Mouse (Mus musculus) embryonic facial prominence, embryonic 13.5 days (tissue): ENCODE measurements around the gene Anks1b. TPM values are rescaled to one million over a fixed set of nuclear protein-coding genes. Genes with fewer than 3 reads are reported as not detected.

Experiments used
- ATAC-seq: fragments of 200-750 bp; cut with Nextera tagmentation; 2 replicates; pipeline ENCODE4 v1.8.0; 2017; ENCODE audit warnings: low read depth; ENCODE audit not compliant: insufficient number of reproducible peaks, insufficient read depth, low FRiP score, low TSS enrichment
- H3K27ac ChIP-seq: fragments of 300-500 bp; sonication (generic); 2 replicates; pipeline ENCODE4 v1.5.1; 2015; ENCODE audit warnings: moderate library complexity, mild to moderate bottlenecking, inconsistent platforms
- H3K27me3 ChIP-seq: fragments of 300-500 bp; sonication (generic); 2 replicates; pipeline ENCODE4 v1.6.1; 2015; ENCODE audit warnings: mild to moderate bottlenecking, inconsistent platforms
- H3K36me3 ChIP-seq: fragments of 300-500 bp; sonication (generic); 2 replicates; pipeline ENCODE4 v1.6.1; 2015; ENCODE audit warnings: mild to moderate bottlenecking, inconsistent platforms
- H3K4me1 ChIP-seq: fragments of 300-500 bp; sonication (generic); 2 replicates; pipeline ENCODE4 v1.6.1; 2015; ENCODE audit warnings: inconsistent platforms
- H3K4me2 ChIP-seq: fragments of 300-500 bp; sonication (generic); 2 replicates; pipeline ENCODE4 v1.6.1; 2015; ENCODE audit warnings: moderate library complexity, mild to moderate bottlenecking, inconsistent platforms
- H3K4me3 ChIP-seq: fragments of 300-500 bp; sonication (generic); 2 replicates; pipeline ENCODE4 v1.5.1; 2015; ENCODE audit warnings: mild to moderate bottlenecking, inconsistent platforms
- H3K9ac ChIP-seq: fragments of 300-500 bp; sonication (generic); 2 replicates; pipeline ENCODE4 v1.6.1; 2015; ENCODE audit warnings: mild to moderate bottlenecking, inconsistent platforms
- H3K9me3 ChIP-seq: fragments of 300-500 bp; sonication (generic); 2 replicates; pipeline ENCODE4 v1.6.1; 2016; ENCODE audit warnings: inconsistent platforms
- WGBS: fragments of 180-500 bp; shearing (Covaris S2); methylation state at CpG from one replicate; pipeline ENCODE4 v1.1.7; 2015; ENCODE audit warnings: mixed read lengths; 5-methylcytosine and 5-hydroxymethylcytosine counted together
- polyA plus RNA-seq: library from polyadenylated mRNA; unstranded; fragments of >200 nt; fragmentation: Nextera tagmentation; extraction: Ambion mirVana; gene quantifications from 2 replicates; pipeline ENCODE4 v1.2.1, GENCODE M21; 2015

Anks1b gene
- polyA plus RNA-seq, 1 experiment from 2014 or later: 1.5 TPM

- Histone ChIP-seq H3K27me3 (peaks cover 18% of the 10 kb centered on the region), H3K9me3 (no peaks in the 10 kb centered on the region), H3K4me3 (no peak overlapping the region), H3K27ac (no peak overlapping the region), H3K9ac (no peak overlapping the region), H3K36me3 (no peaks in the 10 kb centered on the region), H3K4me1 (peaks cover 8% of the 10 kb centered on the region; the same call in 1 of the 2 replicates), H3K4me2 (no peak overlapping the region)
- 35% methylated on average over 1 of the region's 1 CpGs for WGBS
- ATAC-seq: no peak
These were observed 851.6 kb downstream of the Anks1b start for GRCm38 (mm10) chr10:90724931-90725330.

DNA sequence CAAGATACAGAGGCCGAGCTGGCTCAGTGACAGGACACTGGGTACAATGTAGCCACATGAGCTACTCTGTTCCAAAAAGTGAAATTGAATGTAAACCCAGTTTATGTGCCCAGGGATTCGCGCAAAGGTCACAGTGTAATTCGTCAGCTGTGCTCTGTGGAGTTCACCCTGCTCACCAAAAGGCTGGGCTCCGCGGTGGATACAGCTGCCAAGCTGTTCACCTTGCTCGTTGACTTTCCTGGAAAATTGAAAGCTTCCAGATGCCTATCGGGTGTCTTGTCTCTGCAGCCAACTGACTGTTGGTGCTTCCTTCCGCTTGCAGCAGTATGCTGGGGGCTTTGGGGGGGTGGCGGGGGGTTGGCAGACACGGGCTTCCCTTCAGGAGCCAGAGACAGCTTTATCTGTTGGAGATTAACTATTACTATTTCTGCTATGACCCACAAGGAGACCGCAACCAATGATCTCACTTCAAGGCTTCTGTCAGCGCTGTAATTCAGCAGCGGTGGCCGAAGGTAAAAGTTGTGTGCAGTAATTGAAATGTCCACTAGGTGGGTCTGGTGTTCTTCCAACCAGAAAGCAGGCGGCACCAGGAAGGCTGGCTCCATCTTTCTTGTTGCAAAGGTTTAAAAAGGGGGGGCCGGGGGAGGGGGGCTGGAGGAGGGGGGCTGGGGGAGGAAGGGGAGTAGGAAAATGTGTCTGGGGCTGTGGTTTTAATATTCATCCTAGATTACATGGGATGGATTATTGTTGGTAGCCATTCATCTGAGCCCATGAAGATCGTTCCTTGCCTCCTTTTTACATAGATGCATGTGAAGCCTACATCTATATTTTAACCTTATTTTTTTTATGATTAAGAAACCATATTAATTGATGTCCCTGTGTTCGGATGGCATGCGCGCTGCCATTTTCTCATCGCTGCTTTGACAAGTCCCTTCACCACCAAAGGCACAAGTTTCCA is 855.4 kb downstream of the Anks1b start:
- Histone ChIP-seq H3K4me2 (peak overlapping the region; percentile 62), H3K27me3 (peaks cover 18% of the 10 kb centered on the region), H3K9ac (peak overlapping the region; percentile 57; the same call in 1 of the 2 replicates), H3K27ac (no peak overlapping the region), H3K9me3 (no peaks in the 10 kb centered on the region), H3K36me3 (no peaks in the 10 kb centered on the region), H3K4me3 (peak overlapping the region; percentile 31), H3K4me1 (peaks cover 8% of the 10 kb centered on the region; the same call in 1 of the 2 replicates)
- ATAC-seq: no peak
- 26% methylated on average over 22 of the region's 22 CpGs for WGBS

DNA sequence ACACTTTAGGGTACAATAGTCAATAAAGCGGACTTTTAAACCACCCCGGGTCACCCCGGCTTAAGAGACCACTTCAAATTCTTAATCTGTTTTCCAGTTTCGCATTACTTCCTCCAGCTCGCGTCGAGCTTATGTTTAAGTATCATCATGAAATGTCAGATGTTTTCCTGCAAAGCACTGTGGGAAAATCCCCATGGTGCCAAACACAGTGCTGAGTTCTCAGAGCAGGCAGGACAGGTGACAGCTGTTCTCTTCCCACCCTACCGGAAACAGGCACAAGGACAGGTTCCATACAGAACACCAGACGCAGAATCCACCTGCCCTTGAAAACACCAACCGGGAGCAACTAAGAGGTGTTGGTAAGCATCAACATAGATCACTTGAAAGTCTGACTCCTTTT is 856.2 kb downstream of the Anks1b start:
- Histone ChIP-seq H3K9me3 (no peaks in the 10 kb centered on the region), H3K27ac (no peak overlapping the region), H3K36me3 (no peaks in the 10 kb centered on the region), H3K9ac (no peak overlapping the region), H3K4me3 (no peak overlapping the region), H3K4me2 (peak overlapping the region; percentile 62; the same call in 1 of the 2 replicates), H3K4me1 (peaks cover 8% of the 10 kb centered on the region; the same call in 1 of the 2 replicates), H3K27me3 (peaks cover 18% of the 10 kb centered on the region)
- no peak for ATAC-seq
- WGBS: 48% methylated on average over 10 of the region's 10 CpGs

DNA sequence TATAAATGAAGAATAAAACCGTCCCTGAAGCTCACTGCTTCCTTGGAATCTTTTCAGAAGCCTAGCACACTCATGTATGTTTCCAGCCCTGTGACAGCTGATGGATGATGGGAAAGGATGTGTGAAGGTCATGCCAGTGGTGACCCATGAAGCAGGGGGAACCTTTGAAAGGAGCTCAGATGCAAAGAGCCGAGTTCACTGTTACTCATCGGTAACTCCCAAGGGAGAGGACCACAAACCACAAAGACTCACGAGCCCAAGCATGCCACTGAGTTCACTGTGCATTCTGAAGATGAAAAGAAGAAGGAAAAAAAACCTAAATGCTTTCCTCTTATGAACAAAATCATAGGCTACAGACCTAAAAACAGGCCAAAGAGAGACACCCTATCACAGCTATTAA is 859.5 kb downstream of the Anks1b start:
- Histone ChIP-seq H3K36me3 (no peaks in the 10 kb centered on the region), H3K27ac (no peak overlapping the region), H3K9me3 (no peaks in the 10 kb centered on the region), H3K4me1 (peaks cover 8% of the 10 kb centered on the region; the same call in 1 of the 2 replicates), H3K27me3 (peaks cover 7% of the 10 kb centered on the region), H3K4me2 (no peak overlapping the region), H3K4me3 (no peak overlapping the region), H3K9ac (no peak overlapping the region)
- no peak for ATAC-seq
- WGBS: 49% methylated on average over 4 of the region's 4 CpGs

DNA sequence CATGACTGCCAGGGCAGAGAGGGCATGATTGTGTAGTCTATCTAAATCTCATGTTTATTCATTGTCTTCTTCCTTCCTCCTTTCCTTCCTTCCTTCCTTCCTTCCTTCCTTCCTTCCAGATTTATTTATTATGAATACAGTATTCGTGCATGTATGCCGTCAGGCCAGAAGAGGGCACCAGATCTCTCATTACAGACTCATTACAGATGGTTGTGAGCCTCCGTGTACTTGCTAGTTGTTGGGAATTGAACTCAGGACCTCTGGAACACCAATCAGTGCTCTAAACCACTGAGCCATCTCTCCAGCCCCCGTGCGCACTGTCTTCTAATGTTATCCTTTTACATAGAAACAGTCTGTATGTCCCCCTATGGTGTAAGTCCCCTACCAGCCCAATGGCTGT is 860.3 kb downstream of the Anks1b start:
- 23% methylated on average over 5 of the region's 5 CpGs for WGBS

GRCm38 (mm10) chr10:90738475-90738874 is 865.2 kb downstream of the Anks1b start:
- Histone ChIP-seq H3K9ac (no peak overlapping the region), H3K36me3 (no peaks in the 10 kb centered on the region), H3K4me2 (no peak overlapping the region), H3K9me3 (no peaks in the 10 kb centered on the region), H3K27me3 (no peaks in the 10 kb centered on the region), H3K27ac (no peak overlapping the region), H3K4me1 (no peaks in the 10 kb centered on the region), H3K4me3 (no peak overlapping the region)
- WGBS: 72% methylated on average over 2 of the region's 2 CpGs
- ATAC-seq: no peak

More for the DNA sequence above, 860.3 kb downstream of the Anks1b start:
- H3K27ac ChIP-seq: no peak overlapping the region
- H3K27me3 ChIP-seq: no peaks in the 10 kb centered on the region
- no peak overlapping the region for H3K4me3 ChIP-seq
- ATAC-seq: no peak
- H3K4me1 ChIP-seq: peaks cover 3% of the 10 kb centered on the region; the same call in 1 of the 2 replicates
- no peak overlapping the region for H3K9ac ChIP-seq
- H3K9me3 ChIP-seq: no peaks in the 10 kb centered on the region
- no peak overlapping the region for H3K4me2 ChIP-seq
- H3K36me3 ChIP-seq: no peaks in the 10 kb centered on the region

DNA sequence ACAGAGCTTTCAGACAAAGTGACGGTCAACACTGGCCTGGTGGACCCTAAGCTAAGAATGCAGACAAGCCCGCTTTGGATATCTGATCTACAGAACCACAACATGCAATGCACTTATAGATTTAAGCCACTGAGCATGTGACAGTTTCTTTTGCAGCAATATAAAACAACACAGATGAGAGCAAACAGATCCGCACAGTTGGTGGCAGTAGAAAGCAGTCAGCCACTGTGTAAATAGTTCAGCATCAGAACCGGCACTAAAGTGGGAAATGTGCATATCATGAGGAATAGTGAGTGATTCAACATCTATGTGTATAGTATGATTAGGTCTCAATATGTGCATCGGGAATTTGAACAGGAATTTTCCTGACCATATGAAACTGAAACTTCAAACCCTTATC is 867.6 kb downstream of the Anks1b start:
- ATAC-seq: no peak
- no peak overlapping the region for H3K4me2 ChIP-seq
- no peaks in the 10 kb centered on the region for H3K36me3 ChIP-seq
- H3K27ac ChIP-seq: no peak overlapping the region
- H3K4me3 ChIP-seq: no peak overlapping the region
- H3K9me3 ChIP-seq: no peaks in the 10 kb centered on the region
- no peaks in the 10 kb centered on the region for H3K4me1 ChIP-seq
- no peak overlapping the region for H3K9ac ChIP-seq
- WGBS: 81% methylated on average over 5 of the region's 5 CpGs
- no peaks in the 10 kb centered on the region for H3K27me3 ChIP-seq

DNA sequence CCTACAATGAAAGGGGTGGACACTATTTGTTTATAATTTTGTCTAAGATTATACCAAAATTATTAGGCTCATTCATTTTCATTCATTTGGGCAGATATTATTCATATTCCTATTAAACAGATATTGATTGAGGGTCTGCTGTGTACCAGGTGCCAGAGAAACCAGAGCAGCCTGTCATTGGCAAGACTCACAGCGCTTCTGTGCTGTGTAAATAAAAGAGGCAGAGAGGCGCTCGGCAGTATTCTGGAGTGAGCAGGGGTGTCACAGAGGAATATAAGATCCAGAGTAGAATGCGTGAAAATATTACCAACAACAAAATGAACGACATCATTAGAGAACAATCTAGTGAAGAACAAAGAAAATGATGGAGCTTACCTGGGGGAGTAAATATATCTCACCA is 878.6 kb downstream of the Anks1b start:
- Histone ChIP-seq H3K27ac (no peak overlapping the region), H3K4me2 (no peak overlapping the region), H3K9ac (no peak overlapping the region), H3K4me3 (no peak overlapping the region), H3K36me3 (no peaks in the 10 kb centered on the region), H3K4me1 (no peaks in the 10 kb centered on the region), H3K27me3 (no peaks in the 10 kb centered on the region), H3K9me3 (no peaks in the 10 kb centered on the region)
- WGBS: 84% methylated on average over 5 of the region's 5 CpGs
- ATAC-seq: no peak

GRCm38 (mm10) chr10:90753106-90753505 is 879.8 kb downstream of the Anks1b start:
- Histone ChIP-seq H3K9me3 (no peaks in the 10 kb centered on the region), H3K4me2 (no peak overlapping the region), H3K4me1 (no peaks in the 10 kb centered on the region), H3K9ac (no peak overlapping the region), H3K4me3 (no peak overlapping the region), H3K27me3 (no peaks in the 10 kb centered on the region), H3K27ac (no peak overlapping the region), H3K36me3 (no peaks in the 10 kb centered on the region)
- no peak for ATAC-seq
- WGBS: 71% methylated on average over 9 of the region's 9 CpGs

DNA sequence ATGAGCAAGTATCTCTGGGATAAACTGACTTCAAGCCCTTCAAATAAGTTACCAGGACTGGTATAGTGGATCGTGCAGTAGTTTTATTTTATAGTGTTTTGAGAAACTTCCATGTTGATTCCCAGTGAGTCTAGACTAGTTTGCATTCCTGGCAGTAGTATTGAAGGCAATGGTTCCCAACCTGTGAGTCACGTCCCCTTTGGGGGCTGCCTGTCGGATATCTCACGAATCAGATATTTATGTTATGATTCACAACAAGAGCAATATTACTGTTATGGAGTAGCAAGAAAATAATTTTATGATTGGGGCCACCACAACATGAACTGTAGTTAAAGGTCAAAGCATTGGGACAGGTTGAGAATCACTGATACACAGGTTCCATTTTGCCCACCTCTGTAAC is 884.5 kb downstream of the Anks1b start:
- H3K27ac ChIP-seq: no peak overlapping the region
- H3K4me3 ChIP-seq: no peak overlapping the region
- H3K36me3 ChIP-seq: no peaks in the 10 kb centered on the region
- H3K9me3 ChIP-seq: no peaks in the 10 kb centered on the region
- H3K9ac ChIP-seq: no peak overlapping the region
- ATAC-seq: no peak
- no peaks in the 10 kb centered on the region for H3K27me3 ChIP-seq
- no peak overlapping the region for H3K4me2 ChIP-seq
- H3K4me1 ChIP-seq: no peaks in the 10 kb centered on the region
- WGBS: 83% methylated on average over 4 of the region's 4 CpGs

DNA sequence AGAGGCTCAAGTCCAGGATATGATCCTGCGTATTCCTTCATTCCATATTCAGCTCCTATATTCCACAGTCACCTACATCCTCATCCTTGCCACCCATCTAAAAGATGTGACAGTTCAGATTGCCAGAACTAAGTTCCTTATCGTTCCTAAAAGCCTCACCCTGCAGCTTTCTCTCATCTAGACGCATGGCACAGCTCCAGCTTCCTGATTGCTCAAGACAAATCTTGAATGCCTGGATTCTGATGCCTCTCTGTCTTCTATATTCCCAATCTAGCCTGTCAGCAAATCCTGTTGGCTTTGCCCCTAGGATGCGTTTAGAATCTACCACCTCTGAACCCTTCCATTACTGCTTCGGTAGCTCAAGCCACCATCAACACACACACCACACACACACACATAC is 886.6 kb downstream of the Anks1b start:
- 80% methylated on average over 5 of the region's 5 CpGs for WGBS
- Histone ChIP-seq H3K27me3 (no peaks in the 10 kb centered on the region), H3K4me3 (no peak overlapping the region), H3K9ac (no peak overlapping the region), H3K4me1 (no peaks in the 10 kb centered on the region), H3K4me2 (no peak overlapping the region), H3K9me3 (no peaks in the 10 kb centered on the region), H3K36me3 (no peaks in the 10 kb centered on the region), H3K27ac (no peak overlapping the region)
- no peak for ATAC-seq

DNA sequence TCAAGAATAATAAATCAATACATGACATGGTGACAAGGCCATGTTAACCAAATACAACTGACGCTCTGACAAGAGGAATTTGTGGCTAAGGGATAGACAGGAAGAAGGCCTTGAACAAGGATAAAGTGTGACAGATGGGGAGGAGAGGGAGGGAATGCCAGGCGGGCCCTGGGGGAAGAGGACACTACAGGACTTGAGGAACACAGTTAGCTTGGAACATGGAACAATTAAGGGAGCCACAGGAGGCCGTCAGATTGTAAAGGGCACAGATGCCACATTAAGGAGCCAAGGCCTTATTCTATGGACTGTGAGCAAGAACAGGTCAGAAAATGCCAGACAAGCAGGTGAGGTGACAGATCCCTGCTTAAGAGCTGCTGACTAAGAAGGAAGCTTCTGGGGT is 893.0 kb downstream of the Anks1b start:
- no peak for ATAC-seq
- Histone ChIP-seq H3K27ac (no peak overlapping the region), H3K4me1 (peaks cover 3% of the 10 kb centered on the region; the same call in 1 of the 2 replicates), H3K27me3 (peaks cover 7% of the 10 kb centered on the region), H3K4me2 (no peak overlapping the region), H3K4me3 (no peak overlapping the region), H3K9me3 (no peaks in the 10 kb centered on the region), H3K36me3 (no peaks in the 10 kb centered on the region), H3K9ac (no peak overlapping the region)
- 68% methylated on average over 3 of the region's 3 CpGs for WGBS
